20 mouse cellular contexts compared by ENCODE assay signal in genomic region chr4:71745741-71746140, GRCm38 (mm10). TPM values are rescaled to one million over a fixed set of nuclear protein-coding genes. Genes with fewer than 3 reads are reported as not detected.
"Had no signal": no experiment of that assay in that cellular context is flagged by ENCODE, and none has a peak within 500 bp of the region (broad histone marks: within the 10 kb centered on the region; RNA-seq: fewer than 3 reads in every experiment).

No protein-coding gene starts in this region.

- H3K27me3 ChIP-seq: neural tube, embryonic 13.5 days; neural tube, embryonic 15.5 days; stomach, embryonic 15.5 days had no signal

- H3K27ac ChIP-seq: neural tube, embryonic 13.5 days; neural tube, embryonic 15.5 days; stomach, embryonic 15.5 days; stomach, postnatal 0 days had no signal

- H3K4me1 ChIP-seq: neural tube, embryonic 13.5 days; neural tube, embryonic 15.5 days; stomach, embryonic 15.5 days had no signal

- H3K9me3 ChIP-seq: neural tube, embryonic 13.5 days; neural tube, embryonic 15.5 days; stomach, embryonic 15.5 days had no signal

- H3K4me3 ChIP-seq: neural tube, embryonic 13.5 days; neural tube, embryonic 15.5 days; stomach, embryonic 15.5 days had no signal

- H3K36me3 ChIP-seq: neural tube, embryonic 13.5 days; neural tube, embryonic 15.5 days; stomach, embryonic 15.5 days had no signal

- H3K4me2 ChIP-seq: neural tube, embryonic 13.5 days; neural tube, embryonic 15.5 days; stomach, embryonic 15.5 days had no signal

- DNase-seq: retina, postnatal 1 day; right cerebral cortex, adult 18-20 months; right cerebral cortex, postnatal 14 days; right cerebral cortex, postnatal 25 days; right cerebral cortex, postnatal 4 days; spleen, adult 18-20 months; thymus, adult 18-20 months; thymus, adult 2 months; thymus, postnatal 14 days; thymus, postnatal 25 days; thymus, postnatal 36 days; thymus, postnatal 4 days had no signal

- H3K9ac ChIP-seq: neural tube, embryonic 13.5 days; neural tube, embryonic 15.5 days; stomach, embryonic 15.5 days had no signal

RNA-seq across cellular contexts. Expression of gene Gm11232, which starts 12.0 kb away (rescaled TPM):
- total RNA-seq: neutrophil, adult 5-6 weeks had no signal
- polyA plus RNA-seq: neural tube, embryonic 14.5 days; neural tube, embryonic 15.5 days; small intestine, adult 2 months; testis, adult 2 months had no signal
